Mouse (Mus musculus) lung, embryonic 14.5 days (tissue): ENCODE data around the gene Nptn. TPM values are rescaled to one million over a fixed set of nuclear protein-coding genes. Genes with fewer than 3 reads are reported as not detected.

Experiments used
- ATAC-seq: fragments of 200-750 bp; cut with Nextera tagmentation; 2 replicates; pipeline ENCODE4 v1.8.0; 2017; ENCODE audit warnings: mild to moderate bottlenecking, moderate TSS enrichment, moderate library complexity; ENCODE audit not compliant: insufficient read depth
- DNase-seq: peaks from one replicate; pipeline ENCODE4 v3.0.0-alpha.2; 2015
- H3K27ac ChIP-seq: fragments of 300-500 bp; sonication (generic); 2 replicates; pipeline ENCODE4 v1.5.1; 2014; ENCODE audit warnings: low read depth, mild to moderate bottlenecking, moderate library complexity
- H3K27me3 ChIP-seq: fragments of 300-500 bp; sonication (generic); 2 replicates; pipeline ENCODE4 v1.6.1; 2014; ENCODE audit warnings: low read length, control low read depth; ENCODE audit not compliant: insufficient read depth
- H3K36me3 ChIP-seq: fragments of 300-500 bp; sonication (generic); 2 replicates; pipeline ENCODE4 v1.6.1; 2014; ENCODE audit warnings: control low read depth; ENCODE audit not compliant: insufficient read depth
- H3K4me1 ChIP-seq: fragments of 300-500 bp; sonication (generic); 2 replicates; pipeline ENCODE4 v1.6.1; 2014; ENCODE audit warnings: antibody characterized with exemption, control low read depth; ENCODE audit not compliant: insufficient read depth
- H3K4me2 ChIP-seq: fragments of 300-500 bp; sonication (generic); 2 replicates; pipeline ENCODE4 v1.6.1; 2014; ENCODE audit warnings: mild to moderate bottlenecking
- H3K4me3 ChIP-seq: fragments of 300-500 bp; sonication (generic); 2 replicates; pipeline ENCODE4 v1.5.1; 2014; ENCODE audit warnings: low read depth, low read length
- H3K9ac ChIP-seq: fragments of 300-500 bp; sonication (generic); 2 replicates; pipeline ENCODE4 v1.6.1; 2014
- H3K9me3 ChIP-seq: fragments of 300-500 bp; sonication (generic); 2 replicates; pipeline ENCODE4 v1.6.1; 2016; ENCODE audit warnings: low read depth, low read length, control low read depth
- CTCF ChIP-seq: IDR thresholded peaks from 2 replicates; pipeline ENCODE4 v1.5.1; 2016; ENCODE audit warnings: antibody characterized with exemption, low read depth
- WGBS: fragments of 180-500 bp; shearing (Covaris S2); extraction: QIAGEN DNeasy Blood & Tissue Kit; methylation state at CpG from one replicate; pipeline ENCODE4 v1.1.7; 2014; 5-methylcytosine and 5-hydroxymethylcytosine counted together
- polyA plus RNA-seq: library from polyadenylated mRNA; unstranded; fragments of >200 nt; fragmentation: Nextera tagmentation; extraction: Ambion mirVana; gene quantifications from 2 replicates; pipeline ENCODE4 v1.2.1, GENCODE M21; 2014

Nptn gene
- 124 and 140 TPM in 2 replicates for polyA plus RNA-seq

- 0% methylated on average over 36 of the region's 56 CpGs for WGBS
- Histone ChIP-seq H3K4me1 (0 out of 2 replicates have a peak, but pooled peaks cover 8% of the 10 kb centered on the region), H3K27ac (peak within 1 kb of the TSS; percentile 97), H3K27me3 (no peaks in the 10 kb centered on the region), H3K4me2 (peak within 1 kb of the TSS; percentile 85), H3K9me3 (no peaks in the 10 kb centered on the region), H3K9ac (peak within 1 kb of the TSS; percentile 98), H3K36me3 (no peaks in the 10 kb centered on the region), H3K4me3 (peak within 1 kb of the TSS; percentile 93)
- no peak for TF ChIP-seq CTCF
- DNase-seq = peak; percentile 98
- peak; percentile 98 for ATAC-seq
Observed at GRCm38 (mm10) chr9:58581958-58582540, at the start of gene Nptn. Gene Nptn (plus strand): TSS chr9:58582240.

DNA sequence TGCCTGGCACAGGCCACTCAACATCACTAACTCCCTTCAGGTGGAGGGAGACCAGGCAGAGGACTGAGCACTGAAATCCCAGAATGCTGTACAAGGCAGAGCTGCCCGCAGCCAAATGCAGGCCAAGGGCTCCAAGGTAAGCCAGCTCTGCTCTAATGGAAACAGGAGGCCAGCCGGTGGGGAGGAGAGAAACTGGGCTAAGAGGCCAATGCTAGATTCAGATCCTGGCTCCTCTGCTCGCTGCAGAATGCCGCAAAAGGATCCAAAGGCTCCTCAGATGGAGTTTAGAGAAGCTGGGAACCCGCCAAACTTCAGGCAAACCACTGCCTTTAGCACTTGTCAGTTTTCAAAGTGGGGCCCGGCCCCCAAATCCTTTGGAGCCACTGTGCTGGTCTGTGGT is 48.7 kb upstream of the Nptn start:
- Histone ChIP-seq H3K9me3 (no peaks in the 10 kb centered on the region), H3K9ac (no peak overlapping the region), H3K4me1 (no peaks in the 10 kb centered on the region), H3K27me3 (no peaks in the 10 kb centered on the region), H3K4me3 (no peak overlapping the region), H3K4me2 (no peak overlapping the region), H3K27ac (no peak overlapping the region), H3K36me3 (peaks cover 44% of the 10 kb centered on the region)
- DNase-seq (no peak), ATAC-seq (no peak)
- TF ChIP-seq CTCF = no peak
- 88% methylated on average over 6 of the region's 6 CpGs for WGBS

DNA sequence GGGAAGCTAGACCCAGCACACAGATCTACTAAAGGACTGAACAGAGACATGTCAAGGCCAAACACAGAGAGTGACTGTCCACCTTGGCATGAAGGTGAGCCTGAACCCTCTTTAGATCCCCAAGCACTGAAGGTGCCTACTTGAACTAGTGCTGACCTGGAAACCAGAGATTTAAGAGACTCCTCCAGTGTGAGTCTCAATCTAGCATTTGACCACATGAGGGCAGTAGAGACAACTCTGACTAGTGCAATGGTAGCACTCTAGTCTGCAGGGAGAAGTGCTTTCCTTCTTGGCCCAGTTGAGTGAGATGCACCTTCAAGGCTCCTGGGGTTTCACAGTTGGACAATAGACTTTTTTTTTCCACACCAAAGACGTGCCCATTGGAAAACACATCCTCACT is 47.3 kb upstream of the Nptn start:
- H3K4me3 ChIP-seq = no peak overlapping the region
- H3K4me1 ChIP-seq = no peaks in the 10 kb centered on the region
- H3K27ac ChIP-seq = no peak overlapping the region
- TF ChIP-seq CTCF = peak; percentile 86
- no peaks in the 10 kb centered on the region for H3K9me3 ChIP-seq
- H3K36me3 ChIP-seq = peaks cover 50% of the 10 kb centered on the region
- DNase-seq = peak; percentile 90
- WGBS = 28% methylated on average over 1 of the region's 1 CpGs
- H3K27me3 ChIP-seq = no peaks in the 10 kb centered on the region
- 0 out of 2 replicates have a peak, but pooled peaks have one; percentile 55 for ATAC-seq
- H3K4me2 ChIP-seq = no peak overlapping the region
- H3K9ac ChIP-seq = no peak overlapping the region

- ATAC-seq (peak; percentile 48; the same call in 1 of the 2 replicates), DNase-seq (peak; percentile 74)
- Histone ChIP-seq H3K4me3 (no peak overlapping the region), H3K4me1 (no peaks in the 10 kb centered on the region), H3K36me3 (peaks cover 48% of the 10 kb centered on the region), H3K27ac (no peak overlapping the region), H3K27me3 (no peaks in the 10 kb centered on the region), H3K4me2 (no peak overlapping the region), H3K9ac (no peak overlapping the region), H3K9me3 (no peaks in the 10 kb centered on the region)
- 76% methylated on average over 20 of the region's 20 CpGs for WGBS
- peak; percentile 81 for TF ChIP-seq CTCF
Observed at GRCm38 (mm10) chr9:58535447-58536134, 46.4 kb upstream of the Nptn start.

DNA sequence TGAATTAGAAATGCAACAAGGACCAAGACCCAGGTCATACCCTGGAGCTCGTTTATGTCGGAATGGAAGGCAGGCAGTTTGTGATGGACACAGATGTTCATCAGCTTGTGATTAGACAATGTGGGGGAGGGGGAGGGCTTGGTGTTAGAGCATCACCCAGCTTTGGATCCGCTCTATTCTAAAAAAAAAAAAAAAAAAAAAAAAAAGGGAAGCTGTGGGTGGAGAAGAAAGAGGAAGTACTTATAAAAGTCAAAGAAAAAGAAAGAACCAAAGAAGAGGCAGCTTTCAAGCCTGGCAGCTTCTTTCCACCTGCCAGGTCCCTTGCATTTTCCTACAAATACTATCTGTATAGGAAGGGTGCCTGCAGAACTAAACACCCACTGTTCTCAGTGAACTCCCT is 44.3 kb upstream of the Nptn start:
- Histone ChIP-seq H3K4me3 (no peak overlapping the region), H3K4me1 (0 out of 2 replicates have a peak, but pooled peaks cover 5% of the 10 kb centered on the region), H3K9ac (no peak overlapping the region), H3K9me3 (no peaks in the 10 kb centered on the region), H3K4me2 (no peak overlapping the region), H3K27me3 (no peaks in the 10 kb centered on the region), H3K27ac (no peak overlapping the region), H3K36me3 (peaks cover 48% of the 10 kb centered on the region)
- DNase-seq (no peak), ATAC-seq (no peak)
- 72% methylated on average over 3 of the region's 3 CpGs for WGBS
- no peak for TF ChIP-seq CTCF

- 48% methylated on average over 5 of the region's 5 CpGs for WGBS
- no peak overlapping the region for H3K4me3 ChIP-seq
- DNase-seq = peak; percentile 83
- no peak overlapping the region for H3K27ac ChIP-seq
- H3K36me3 ChIP-seq = peaks cover 36% of the 10 kb centered on the region
- no peak overlapping the region for H3K9ac ChIP-seq
- H3K27me3 ChIP-seq = no peaks in the 10 kb centered on the region
- 0 out of 2 replicates have a peak, but pooled peaks cover 5% of the 10 kb centered on the region for H3K4me1 ChIP-seq
- no peaks in the 10 kb centered on the region for H3K9me3 ChIP-seq
- peak; percentile 96 for TF ChIP-seq CTCF
- no peak for ATAC-seq
- no peak overlapping the region for H3K4me2 ChIP-seq
Observed at GRCm38 (mm10) chr9:58539886-58540285, 42.2 kb upstream of the Nptn start.

- 26% methylated on average over 6 of the region's 6 CpGs for WGBS
- Histone ChIP-seq H3K4me3 (no peak overlapping the region), H3K9ac (0 out of 2 replicates have a peak overlapping the region, but pooled peaks have one; percentile 9), H3K27ac (peak overlapping the region; percentile 55), H3K27me3 (no peaks in the 10 kb centered on the region), H3K4me2 (no peak overlapping the region), H3K4me1 (0 out of 2 replicates have a peak, but pooled peaks cover 5% of the 10 kb centered on the region), H3K36me3 (peaks cover 25% of the 10 kb centered on the region), H3K9me3 (no peaks in the 10 kb centered on the region)
- ATAC-seq (peak; percentile 83), DNase-seq (peak; percentile 92)
- TF ChIP-seq CTCF = no peak
Observed at GRCm38 (mm10) chr9:58541895-58542338, 40.1 kb upstream of the Nptn start.
